Mouse (Mus musculus) heart, adult 9 months (tissue): ENCODE results near the gene Gm20715.
"Not testable (repeated sequence)": the region's sequence is repeated elsewhere in the genome, so short reads cannot be mapped to it uniquely, and the experiment has no call there.

ENCODE experiments used
- DNase-seq, 2 experiments: peaks; one replicate each; pipeline ENCODE4 v3.0.0; 2022; ENCODE audit warnings: low spot score in 2 of 2

The Gm20715 gene

DNA sequence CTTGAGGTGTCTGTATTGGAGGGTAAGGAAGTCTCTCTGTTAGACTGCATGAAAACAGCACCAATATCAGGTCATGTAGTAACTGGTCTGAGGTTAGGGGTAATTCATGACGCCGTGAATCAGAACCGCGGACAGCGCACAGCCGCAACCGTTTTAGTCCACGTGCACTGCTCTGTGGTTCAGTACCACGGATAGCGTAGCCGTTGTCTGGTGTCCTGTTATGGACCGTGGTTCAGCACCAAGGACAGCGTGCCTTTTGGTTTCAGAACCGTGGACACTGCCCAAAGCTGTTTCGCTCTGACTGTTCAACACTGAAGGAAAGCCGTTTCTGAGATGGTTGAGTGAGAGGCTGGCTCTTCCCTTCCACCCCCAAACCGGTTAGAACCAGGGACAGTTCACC is at the start of gene Gm20715:
Gene Gm20715, plus strand, starts transcription at position 235 of the 400 bp plus-strand sequence.
- DNase-seq: peak; percentile 64 to 89

DNA sequence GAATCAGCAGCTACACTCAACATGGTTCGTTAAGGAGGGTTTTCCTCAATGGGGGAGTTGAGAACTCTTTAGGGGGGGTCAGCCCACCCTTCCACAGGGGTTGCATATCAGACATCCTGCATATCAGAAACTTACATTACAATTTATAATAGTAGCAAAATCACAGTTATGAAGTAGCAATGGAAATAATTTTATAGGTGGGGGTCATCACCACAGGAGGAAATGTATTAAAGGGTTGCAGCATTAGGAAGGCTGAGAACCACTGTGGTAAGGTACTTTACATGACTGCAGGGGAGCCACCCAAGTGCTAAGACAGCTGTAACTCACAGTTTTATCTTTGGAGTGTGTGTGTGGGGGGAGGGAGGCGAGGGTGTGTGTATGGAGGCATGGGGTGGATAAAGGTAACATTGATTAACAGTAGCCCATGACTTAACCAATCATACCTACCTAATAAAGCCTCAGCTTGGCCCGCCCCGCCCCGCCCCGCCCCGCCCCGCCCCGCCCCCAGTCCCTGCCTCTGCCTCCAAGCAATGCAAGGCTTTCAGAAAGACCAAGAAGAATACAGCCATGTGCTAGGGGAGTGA is 49.5 kb upstream of the Gm20715 start:
- no peak for DNase-seq

- DNase-seq: no peak
These were observed 48.3 kb upstream of the Gm20715 start for GRCm38 (mm10) chr7:6361756-6362155.

DNA sequence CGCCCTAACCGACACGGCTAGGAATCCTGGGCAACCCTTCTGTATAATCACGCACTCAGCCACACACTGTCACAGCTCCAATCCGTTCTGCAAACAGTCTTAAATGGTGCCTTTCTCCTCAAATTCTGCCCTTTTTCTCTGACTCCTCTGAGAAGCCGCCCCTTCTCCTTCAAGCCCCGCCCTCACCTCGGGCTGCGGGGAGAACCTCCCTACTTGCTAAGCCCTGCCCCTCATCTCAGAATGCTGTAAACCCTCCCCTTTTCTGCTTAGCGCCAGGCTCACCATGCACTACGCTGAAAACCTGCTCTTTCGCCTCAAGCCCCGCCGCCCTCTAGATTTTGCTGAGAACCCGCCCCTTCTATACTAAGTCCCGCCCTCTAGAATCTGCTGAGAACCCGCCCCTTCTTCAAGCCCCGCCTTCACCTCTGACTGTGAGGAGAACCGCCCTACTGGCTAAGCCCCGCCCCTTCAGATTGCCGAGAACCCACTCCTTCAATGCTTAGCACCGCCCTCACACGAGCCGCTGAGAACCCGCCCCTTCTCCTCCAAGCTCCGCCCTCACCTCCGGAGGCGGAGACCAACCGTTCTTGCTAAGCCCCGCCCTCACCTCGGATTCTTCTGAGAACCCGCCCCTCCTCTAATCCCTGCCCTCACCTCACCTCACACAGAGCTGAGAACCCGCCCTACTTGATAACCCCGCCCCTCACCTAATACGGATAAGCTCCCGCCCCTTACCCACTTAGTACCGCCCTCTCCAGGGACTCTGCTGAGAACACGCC is 47.6 kb upstream of the Gm20715 start:
- DNase-seq: peak; percentile 95 to 99

- peak in 1 of 2 experiments; percentile 82 for DNase-seq
These were observed 47.0 kb upstream of the Gm20715 start, which contains the start of gene Zfp78 for GRCm38 (mm10) chr7:6363047-6363488. Gene Zfp78 (plus strand): TSS chr7:6363280.

GRCm38 (mm10) chr7:6364761-6365160 is 45.3 kb upstream of the Gm20715 start:
- DNase-seq: no peak

GRCm38 (mm10) chr7:6367185-6367584 is 42.9 kb upstream of the Gm20715 start:
- no peak for DNase-seq

DNA sequence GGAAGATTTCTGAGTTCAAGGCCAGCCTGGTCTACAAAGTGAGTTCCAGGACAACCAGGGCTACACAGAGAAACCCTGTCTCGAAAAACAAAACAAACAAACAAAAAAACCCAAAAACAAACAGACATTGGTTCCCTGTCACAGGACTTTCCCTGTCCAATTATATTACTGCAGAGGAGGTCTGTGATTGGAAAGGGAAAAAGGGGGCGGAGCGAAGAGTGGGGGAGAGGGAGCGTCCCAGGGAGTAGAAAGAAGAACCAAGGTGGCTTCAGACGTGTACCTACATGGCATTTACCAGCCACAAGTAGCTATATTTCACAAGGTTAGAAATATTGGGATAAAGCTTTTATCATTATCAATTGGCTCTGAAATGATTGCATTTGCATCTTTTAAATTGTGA is 41.9 kb upstream of the Gm20715 start:
- not testable (repeated sequence) for DNase-seq

DNA sequence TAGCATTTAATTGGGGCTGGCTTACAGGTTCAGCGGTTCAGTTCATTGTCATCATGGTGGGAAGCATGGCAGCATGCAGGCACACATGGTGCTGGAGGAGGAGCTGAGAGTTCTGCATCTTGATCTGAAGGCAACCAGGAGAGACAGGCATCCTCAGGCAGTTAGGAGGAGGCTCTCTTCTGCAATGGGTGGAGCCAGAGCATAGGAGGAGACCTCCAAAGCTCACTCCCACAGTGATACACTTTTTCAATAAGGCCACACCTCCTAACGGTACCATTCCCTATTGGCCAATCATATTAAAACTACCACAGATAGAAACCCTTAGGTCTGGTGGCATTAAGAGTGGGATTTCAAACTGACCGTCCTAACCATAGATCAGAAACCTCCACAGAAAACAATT is 40.6 kb upstream of the Gm20715 start:
- no peak for DNase-seq

DNA sequence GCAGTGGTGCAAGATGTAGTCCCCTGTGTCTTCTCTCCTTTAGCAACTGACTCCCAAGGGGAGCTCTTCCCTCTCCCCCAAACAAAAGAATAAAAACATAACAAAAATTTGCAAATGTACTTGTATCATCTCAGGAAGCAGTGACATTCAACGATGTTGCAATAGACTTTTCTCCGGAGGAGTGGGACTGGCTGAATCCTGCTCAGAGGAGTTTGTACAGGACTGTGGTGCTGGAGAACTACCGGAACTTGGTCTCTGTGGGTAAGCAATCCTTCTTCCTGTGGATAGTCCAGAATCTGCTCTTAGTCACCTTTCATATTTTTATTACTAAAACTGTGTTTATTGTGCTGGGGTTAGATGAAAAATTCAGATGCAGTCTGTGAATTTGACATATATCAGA is 37.1 kb upstream of the Gm20715 start:
- DNase-seq: no peak

- DNase-seq: no peak
These were observed 31.6 kb upstream of the Gm20715 start for GRCm38 (mm10) chr7:6378441-6378840.

DNA sequence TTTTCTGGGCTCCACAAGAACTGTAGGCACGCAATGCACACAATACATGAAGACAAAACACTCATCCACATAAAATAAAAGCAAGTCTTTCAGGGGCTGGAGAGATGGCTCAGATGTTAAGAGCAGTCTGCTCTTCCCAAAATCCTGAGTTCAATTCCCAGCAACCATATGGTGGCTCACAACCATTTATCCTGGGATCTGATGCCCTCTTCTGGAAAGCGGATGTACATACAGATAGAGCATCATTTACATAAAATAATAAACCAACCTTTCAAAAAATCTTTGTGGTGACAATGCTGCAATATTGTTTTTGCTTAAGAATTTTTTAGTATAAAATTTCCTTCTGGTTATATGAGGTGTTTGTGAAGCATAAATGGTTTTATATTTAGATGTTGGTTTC is 28.6 kb upstream of the Gm20715 start:
- no peak for DNase-seq

- DNase-seq: peak; percentile 88 to 91
These were observed 27.0 kb upstream of the Gm20715 start, which contains the start of gene Zfp28 for GRCm38 (mm10) chr7:6383044-6383455. Gene Zfp28 (plus strand): TSS chr7:6383295.

DNA sequence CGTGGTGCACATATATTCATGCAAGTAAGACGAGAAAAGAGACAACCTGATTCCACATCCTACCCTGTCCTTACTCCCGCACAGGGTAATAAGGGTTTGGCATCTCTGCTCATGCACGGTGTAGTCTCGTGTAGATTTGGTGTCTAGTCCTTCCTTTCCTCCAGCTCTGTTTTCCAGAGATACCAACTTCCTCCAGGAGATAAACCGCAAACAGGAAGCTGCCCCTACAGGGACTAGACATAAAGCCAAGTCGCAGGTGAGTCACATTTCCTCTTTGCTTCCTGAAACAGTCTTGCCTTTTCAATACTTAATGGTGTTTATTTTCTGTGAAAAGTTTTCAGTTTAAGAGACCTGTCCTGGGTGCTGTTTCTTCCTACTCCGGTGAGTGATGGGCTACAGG is 26.1 kb upstream of the Gm20715 start:
- DNase-seq: no peak

GRCm38 (mm10) chr7:6386995-6387394 is 23.1 kb upstream of the Gm20715 start:
- DNase-seq: peak; percentile 41 to 58

- DNase-seq: no peak
These were observed 21.1 kb upstream of the Gm20715 start for GRCm38 (mm10) chr7:6388971-6389370.

- DNase-seq: no peak
These were observed 20.6 kb upstream of the Gm20715 start for GRCm38 (mm10) chr7:6389449-6389848.

GRCm38 (mm10) chr7:6397996-6398975 is 11.8 kb upstream of the Gm20715 start, which contains the start of gene Smim17:
Gene Smim17 (plus strand): TSS chr7:6398715.
- peak; percentile 30 to 32 for DNase-seq

DNA sequence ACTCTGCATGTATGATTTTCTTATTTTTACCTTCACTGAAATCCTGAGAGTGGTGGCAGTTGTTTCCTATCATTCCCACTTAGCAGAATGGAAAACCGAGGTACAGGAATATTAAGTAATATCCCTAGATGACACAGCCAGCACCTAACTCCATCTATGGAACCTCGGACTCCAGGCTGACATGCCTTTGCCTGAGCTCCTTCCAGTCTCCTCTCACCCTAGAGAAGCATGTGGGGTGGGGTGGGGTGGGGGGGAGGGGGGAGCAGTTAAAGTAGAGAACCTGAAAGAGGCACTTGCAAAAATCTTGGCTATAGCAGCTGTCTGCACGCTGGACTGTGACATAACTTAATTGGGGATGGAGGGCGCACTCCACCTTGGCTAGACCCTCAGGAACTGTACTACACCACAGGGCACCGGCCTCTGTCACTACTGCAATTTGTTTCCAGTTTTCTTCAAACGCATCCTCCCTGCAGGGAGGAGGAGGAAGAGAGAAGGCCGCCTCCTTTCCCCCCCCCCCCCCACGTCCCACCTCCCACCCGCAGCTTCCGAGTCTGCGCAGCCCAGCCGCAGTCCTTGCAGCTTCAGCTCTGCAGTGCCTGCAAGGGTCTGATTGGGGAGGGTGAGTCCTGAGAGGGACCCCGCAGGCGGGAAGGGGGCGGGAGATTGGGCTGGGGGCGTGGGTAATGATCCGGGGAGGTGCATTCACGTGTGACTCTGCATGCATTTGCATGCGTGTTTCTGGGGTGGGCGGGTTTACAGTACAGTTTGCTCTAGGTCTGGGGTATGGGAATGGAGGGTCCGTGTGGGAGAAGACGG is 4.8 kb downstream of the Gm20715 start:
- DNase-seq: no peak

GRCm38 (mm10) chr7:6415442-6415787 is 5.3 kb downstream of the Gm20715 start:
- DNase-seq: no peak

DNA sequence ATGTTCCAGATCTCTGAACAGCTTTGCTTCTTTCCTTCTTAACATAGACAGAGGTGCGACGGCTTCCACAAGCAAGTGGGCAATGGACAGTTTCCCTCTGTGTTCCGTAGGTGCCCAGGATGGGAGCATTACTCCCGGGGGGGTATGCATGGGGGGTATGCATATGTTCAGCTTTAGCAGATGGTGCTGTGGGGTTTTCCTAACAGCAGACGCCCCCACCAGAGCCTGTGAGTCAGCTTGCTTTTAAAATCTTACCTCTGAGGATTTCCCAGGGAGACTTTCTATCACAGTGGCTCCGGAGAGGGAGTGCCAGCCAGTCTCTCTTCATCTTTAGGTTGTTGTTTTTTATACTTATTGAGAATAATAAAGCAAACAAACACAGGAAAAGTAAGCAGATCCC is 9.8 kb downstream of the Gm20715 start:
- DNase-seq: no peak
